Mouse (Mus musculus): ENCODE results near the gene Auh. TPM values are rescaled to one million over a fixed set of nuclear protein-coding genes. Genes with fewer than 3 reads are reported as not detected.

The Auh gene
- total and polyA plus RNA-seq, 3 experiments, result 14.7 to 19.5 TPM; not detected in 1

DNA sequence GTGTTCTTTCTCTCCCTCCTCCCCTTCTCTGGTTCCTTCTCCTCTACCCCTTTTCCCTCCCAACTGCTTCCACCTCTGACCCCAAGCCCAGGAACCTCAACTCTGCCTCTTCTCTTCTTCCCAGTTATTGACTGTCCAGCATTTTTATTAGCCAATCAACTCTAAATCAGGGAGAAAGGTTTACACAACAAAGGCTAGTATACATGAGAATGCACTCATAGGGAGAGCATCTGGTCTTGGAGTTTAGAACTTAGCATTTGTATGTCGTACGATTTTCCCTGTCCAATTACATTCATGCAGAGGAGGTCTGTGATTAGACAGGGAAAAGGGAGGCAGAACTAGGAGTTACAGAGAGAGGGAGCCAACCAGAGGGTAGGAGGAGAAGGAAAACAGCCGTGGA lies 19.7 kb upstream of the Auh start:
- H3K9ac ChIP-seq (ENCODE audit: control insufficient read depth, low read depth, low read length, poor library complexity, severe bottlenecking), result no peak overlapping the region
- no peaks in the 10 kb centered on the region for H3K9me3 ChIP-seq (replicated peaks; ENCODE audit: insufficient read depth, low read length)
- H3K4me1 ChIP-seq (ENCODE audit: control insufficient read depth in 1 of 2, insufficient read depth in 2 of 2, low read length in 2 of 2), result no peaks in the 10 kb centered on the region
- no peak for DNase-seq (ENCODE audit: low read depth, low spot score)
- TF ChIP-seq CHD1 (IDR thresholded peaks at IDR 0.05; ENCODE audit: low read depth, low read length) (no peak), ELF1 (IDR thresholded peaks at IDR 0.05; ENCODE audit: low read depth, low read length) (no peak), ZNF384 (IDR thresholded peaks at IDR 0.05; ENCODE audit: low read depth, low read length) (no peak), MYB (IDR thresholded peaks at IDR 0.05; ENCODE audit: low read depth, low read length) (no peak), TAL1 (IDR thresholded peaks at IDR 0.05; ENCODE audit: low read length) (no peak), MEF2A (IDR thresholded peaks at IDR 0.05; ENCODE audit: extremely low read depth, insufficient replicate concordance, low read depth, low read length, poor library complexity, severe bottlenecking) (no peak), MXI1 (IDR thresholded peaks at IDR 0.05; ENCODE audit: low read depth, low read length) (no peak), POLR2A (IDR thresholded peaks at IDR 0.05; ENCODE audit: control insufficient read depth in 1 of 2, insufficient read depth in 1 of 2, low read depth in 1 of 2, low read length in 2 of 2, poor library complexity in 1 of 2) (no peak), MAZ (IDR thresholded peaks at IDR 0.05; ENCODE audit: low read depth, low read length) (no peak), USF1 (IDR thresholded peaks at IDR 0.05; ENCODE audit: low read depth, low read length) (no peak), ZKSCAN1 (IDR thresholded peaks at IDR 0.05; ENCODE audit: low read depth, low read length) (no peak), HCFC1 (IDR thresholded peaks at IDR 0.05; ENCODE audit: low read depth, low read length) (no peak), TBP (IDR thresholded peaks at IDR 0.05; ENCODE audit: low read depth, low read length) (no peak), NELFE (IDR thresholded peaks at IDR 0.05; ENCODE audit: low read depth, low read length) (no peak), UBTF (IDR thresholded peaks at IDR 0.05; ENCODE audit: borderline replicate concordance, insufficient read depth, low read depth, low read length) (no peak), MYC (IDR thresholded peaks at IDR 0.05; ENCODE audit: low read depth, low read length) (no peak), POLR2AphosphoS5 (IDR thresholded peaks at IDR 0.05; ENCODE audit: borderline replicate concordance, low read depth, low read length) (no peak), SMC3 (IDR thresholded peaks at IDR 0.05; ENCODE audit: low read depth, low read length) (no peak)
- no peaks in the 10 kb centered on the region for H3K36me3 ChIP-seq (ENCODE audit: control insufficient read depth in 1 of 2, insufficient read depth in 2 of 2, low read length in 2 of 2)
- H3K79me2 ChIP-seq (ENCODE audit: control insufficient read depth, insufficient read depth, low read length, poor library complexity), result no peaks in the 10 kb centered on the region
- no peak overlapping the region for H3K27ac ChIP-seq (ENCODE audit: control insufficient read depth, low read depth, low read length)
- H3K4me3 ChIP-seq (ENCODE audit: control insufficient read depth in 1 of 2, insufficient read depth in 1 of 2, low read depth in 2 of 2, low read length in 2 of 2), result no peak overlapping the region
- H3K27me3 ChIP-seq (ENCODE audit: control insufficient read depth in 1 of 2, insufficient read depth in 2 of 2, low read length in 2 of 2), result no peaks in the 10 kb centered on the region

- no peaks in the 10 kb centered on the region for H3K27me3 ChIP-seq (ENCODE audit: control insufficient read depth in 1 of 2, insufficient read depth in 2 of 2, low read length in 2 of 2)
- no peaks in the 10 kb centered on the region for H3K36me3 ChIP-seq (ENCODE audit: control insufficient read depth in 1 of 2, insufficient read depth in 2 of 2, low read length in 2 of 2)
- no peaks in the 10 kb centered on the region for H3K4me1 ChIP-seq (ENCODE audit: control insufficient read depth in 1 of 2, insufficient read depth in 2 of 2, low read length in 2 of 2)
- H3K79me2 ChIP-seq (ENCODE audit: control insufficient read depth, insufficient read depth, low read length, poor library complexity), result no peaks in the 10 kb centered on the region
- H3K9ac ChIP-seq (ENCODE audit: control insufficient read depth, low read depth, low read length, poor library complexity, severe bottlenecking), result no peak overlapping the region
- H3K9me3 ChIP-seq (replicated peaks; ENCODE audit: insufficient read depth, low read length), result no peaks in the 10 kb centered on the region
- DNase-seq (ENCODE audit: low read depth, low spot score), result no peak
- no peak overlapping the region for H3K4me3 ChIP-seq (ENCODE audit: control insufficient read depth in 1 of 2, insufficient read depth in 1 of 2, low read depth in 2 of 2, low read length in 2 of 2)
- no peak overlapping the region for H3K27ac ChIP-seq (ENCODE audit: control insufficient read depth, low read depth, low read length)
- no peak for TF ChIP-seq ELF1 (IDR thresholded peaks at IDR 0.05; ENCODE audit: low read depth, low read length)
- TF ChIP-seq GABPA (IDR thresholded peaks at IDR 0.05; ENCODE audit: low read depth, low read length), result no peak
- TF ChIP-seq ZNF384 (IDR thresholded peaks at IDR 0.05; ENCODE audit: low read depth, low read length), result no peak
- TF ChIP-seq MEF2A (IDR thresholded peaks at IDR 0.05; ENCODE audit: extremely low read depth, insufficient replicate concordance, low read depth, low read length, poor library complexity, severe bottlenecking), result no peak
- TF ChIP-seq MAFK (IDR thresholded peaks at IDR 0.05; ENCODE audit: borderline replicate concordance, low read depth, low read length), result peak; percentile 50; the same call in 1 of the 2 replicates
- no peak for TF ChIP-seq EP300 (IDR thresholded peaks at IDR 0.05; ENCODE audit: low read depth in 1 of 2, low read length in 2 of 2)
- TF ChIP-seq ZC3H11A (IDR thresholded peaks at IDR 0.05; ENCODE audit: low read depth, low read length), result no peak
These were observed 18.1 kb upstream of the Auh start for GRCm38 (mm10) chr13:52947545-52947944.
